20 mouse cellular contexts compared by ENCODE assay signal in the genomic region with DNA sequence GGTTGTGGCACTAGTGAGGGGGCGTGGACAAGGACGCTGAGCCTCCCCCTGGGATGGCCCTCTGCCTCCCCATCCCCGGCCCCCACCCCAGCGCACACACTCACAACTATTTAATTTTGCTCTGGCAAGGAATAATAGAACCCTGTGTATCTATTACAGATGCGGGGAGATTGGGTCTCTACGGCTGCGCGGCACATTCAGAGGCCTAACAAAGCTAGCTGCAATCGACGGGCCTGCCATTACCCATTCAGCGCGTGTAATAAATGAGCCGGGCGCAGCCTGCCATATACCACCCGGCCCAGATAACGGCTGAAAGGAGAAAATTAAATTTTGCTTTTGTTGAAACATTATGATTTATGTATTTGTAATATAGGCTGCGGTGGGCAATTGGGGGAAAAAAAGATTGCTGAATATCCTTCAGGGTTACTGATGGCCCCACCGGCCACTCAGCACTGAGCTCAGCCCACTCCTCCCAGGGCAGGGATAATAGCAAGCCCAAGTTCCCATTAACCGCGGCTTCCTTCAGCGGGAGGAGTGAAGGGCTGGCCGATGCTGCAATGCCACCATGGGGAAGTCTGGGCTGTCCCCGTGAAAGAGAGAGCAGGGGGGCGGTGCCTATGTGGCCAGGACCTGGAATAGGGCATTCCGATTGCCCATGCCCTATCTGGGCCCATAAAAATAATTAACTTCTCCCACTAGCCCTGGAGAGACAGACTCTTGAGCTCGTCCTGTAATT. TPM values are rescaled to one million over a fixed set of nuclear protein-coding genes. Genes with fewer than 3 reads are reported as not detected.
A peak's percentile ranks its signal among the peaks of the same experiment; 100 is the strongest.
DNase-seq lines count a peak whose midpoint lies in the region; ATAC-seq and TF ChIP-seq lines count a peak whose summit lies in the region.
"Had no signal": no experiment of that assay in that cellular context is flagged by ENCODE, and none has a peak within 500 bp of the region (broad histone marks: within the 10 kb centered on the region; RNA-seq: fewer than 3 reads in every experiment).

No protein-coding gene starts in this region.

- no peak for ATAC-seq in limb, embryonic 11.5 days (ENCODE audit: insufficient number of reproducible peaks, low FRiP score, low TSS enrichment, low read depth)
- peak; percentile 48; the same call in 1 of the 2 replicates for ATAC-seq in forebrain, postnatal 0 days
- peak; percentile 53; the same call in 1 of the 2 replicates for ATAC-seq in hindbrain, postnatal 0 days
- peak; percentile 75 for ATAC-seq in neural tube, embryonic 12.5 days (ENCODE audit: low FRiP score, low read depth)

- no peak overlapping the region for H3K4me3 ChIP-seq in limb, embryonic 11.5 days (ENCODE audit: low read depth, low read length)
- no peak overlapping the region for H3K4me3 ChIP-seq in limb, embryonic 10.5 days
- no peak overlapping the region for H3K4me3 ChIP-seq in forebrain, postnatal 0 days (ENCODE audit: low read depth, low read length)
- no peak overlapping the region for H3K4me3 ChIP-seq in hindbrain, postnatal 0 days (ENCODE audit: low read length)
- no peak overlapping the region for H3K4me3 ChIP-seq in neural tube, embryonic 12.5 days
- H3K4me3 ChIP-seq: gastrocnemius, adult 2 months; limb, embryonic 12.5 days; liver, embryonic 15.5 days had no signal

- no peak for DNase-seq in limb, embryonic 11.5 days (ENCODE audit: low spot score)
- no peak for DNase-seq in limb, embryonic 10.5 days (ENCODE audit: low spot score)
- DNase-seq in forebrain, postnatal 0 days = no peak
- DNase-seq in hindbrain, postnatal 0 days (ENCODE audit: low spot score) = peak; percentile 29
- no peak for DNase-seq in left cerebral cortex, postnatal 10 days (ENCODE audit: extremely low spot score in 1 of 2, low spot score in 2 of 2)
- DNase-seq in cerebellum, adult 8-10 months = no peak
- DNase-seq in embryo, embryonic 9.5 days (ENCODE audit: extremely low spot score) = no peak
- DNase-seq: gastrocnemius, adult 2 months; right cerebral cortex, postnatal 4 days; thymus, postnatal 36 days had no signal

- 55% methylated on average over 26 of the region's 26 CpGs for WGBS in limb, embryonic 11.5 days
- WGBS in limb, embryonic 10.5 days = 58% methylated on average over 26 of the region's 26 CpGs
- 47% methylated on average over 26 of the region's 26 CpGs for WGBS in forebrain, postnatal 0 days
- 50% methylated on average over 26 of the region's 26 CpGs for WGBS in hindbrain, postnatal 0 days
- 23% methylated on average over 26 of the region's 26 CpGs for WGBS in neural tube, embryonic 12.5 days

- no peaks in the 10 kb centered on the region for H3K36me3 ChIP-seq in limb, embryonic 11.5 days (ENCODE audit: control insufficient read depth, insufficient read depth, low read length)
- no peaks in the 10 kb centered on the region for H3K36me3 ChIP-seq in limb, embryonic 10.5 days
- no peaks in the 10 kb centered on the region for H3K36me3 ChIP-seq in forebrain, postnatal 0 days (ENCODE audit: insufficient read depth)
- no peaks in the 10 kb centered on the region for H3K36me3 ChIP-seq in hindbrain, postnatal 0 days (ENCODE audit: insufficient read depth, low read length)
- no peaks in the 10 kb centered on the region for H3K36me3 ChIP-seq in neural tube, embryonic 12.5 days
- H3K36me3 ChIP-seq: limb, embryonic 12.5 days; liver, embryonic 15.5 days had no signal

- H3K9ac ChIP-seq in limb, embryonic 11.5 days (ENCODE audit: low read length) = 0 out of 2 replicates have a peak overlapping the region, but pooled peaks have one; percentile 3
- no peak overlapping the region for H3K9ac ChIP-seq in forebrain, postnatal 0 days
- no peak overlapping the region for H3K9ac ChIP-seq in hindbrain, postnatal 0 days (replicated peaks; ENCODE audit: low read length)
- H3K9ac ChIP-seq in neural tube, embryonic 12.5 days = no peak overlapping the region
- H3K9ac ChIP-seq: limb, embryonic 12.5 days; liver, embryonic 15.5 days had no signal

- intact Hi-C loops in left cerebral cortex, postnatal 10 days (cut with DNase I) = no loop called here

- no peak overlapping the region for H3K27ac ChIP-seq in limb, embryonic 11.5 days (replicated peaks; ENCODE audit: low read depth, low read length)
- no peak overlapping the region for H3K27ac ChIP-seq in limb, embryonic 10.5 days
- no peak overlapping the region for H3K27ac ChIP-seq in forebrain, postnatal 0 days (ENCODE audit: low read depth, low read length)
- H3K27ac ChIP-seq in hindbrain, postnatal 0 days = no peak overlapping the region
- no peak overlapping the region for H3K27ac ChIP-seq in neural tube, embryonic 12.5 days
- H3K27ac ChIP-seq: gastrocnemius, adult 2 months; kidney, postnatal 0 days; limb, embryonic 12.5 days; liver, embryonic 15.5 days had no signal

- no peaks in the 10 kb centered on the region for H3K9me3 ChIP-seq in limb, embryonic 11.5 days (ENCODE audit: control insufficient read depth, low read length)
- no peaks in the 10 kb centered on the region for H3K9me3 ChIP-seq in limb, embryonic 10.5 days (replicated peaks)
- no peaks in the 10 kb centered on the region for H3K9me3 ChIP-seq in forebrain, postnatal 0 days (ENCODE audit: low read length)
- H3K9me3 ChIP-seq in hindbrain, postnatal 0 days (ENCODE audit: low read length) = no peaks in the 10 kb centered on the region
- 0 out of 2 replicates have a peak, but pooled peaks cover 5% of the 10 kb centered on the region for H3K9me3 ChIP-seq in neural tube, embryonic 12.5 days
- H3K9me3 ChIP-seq: limb, embryonic 12.5 days; liver, embryonic 15.5 days had no signal

- 0 out of 2 replicates have a peak, but pooled peaks cover 2% of the 10 kb centered on the region for H3K27me3 ChIP-seq in limb, embryonic 11.5 days (ENCODE audit: control insufficient read depth, insufficient read depth, low read length)
- peaks cover 56% of the 10 kb centered on the region for H3K27me3 ChIP-seq in limb, embryonic 10.5 days (ENCODE audit: low read depth, poor library complexity, severe bottlenecking)
- H3K27me3 ChIP-seq in forebrain, postnatal 0 days (ENCODE audit: insufficient read depth, low read length) = no peaks in the 10 kb centered on the region
- no peaks in the 10 kb centered on the region for H3K27me3 ChIP-seq in hindbrain, postnatal 0 days (ENCODE audit: insufficient read depth, low read length)
- H3K27me3 ChIP-seq in neural tube, embryonic 12.5 days (replicated peaks) = peaks cover 7% of the 10 kb centered on the region; the same call in 1 of the 2 replicates
- H3K27me3 ChIP-seq: liver, embryonic 15.5 days had no signal

- TF ChIP-seq CTCF in forebrain, postnatal 0 days (IDR thresholded peaks at IDR 0.05; ENCODE audit: low read depth) = no peak
- no peak for TF ChIP-seq CTCF in hindbrain, postnatal 0 days (IDR thresholded peaks at IDR 0.05; ENCODE audit: low read depth)

- 0 out of 2 replicates have a peak, but pooled peaks cover 3% of the 10 kb centered on the region for H3K4me1 ChIP-seq in limb, embryonic 11.5 days (ENCODE audit: control insufficient read depth, insufficient read depth, low read length)
- peaks cover 24% of the 10 kb centered on the region for H3K4me1 ChIP-seq in limb, embryonic 10.5 days
- H3K4me1 ChIP-seq in forebrain, postnatal 0 days (ENCODE audit: insufficient read depth) = no peaks in the 10 kb centered on the region
- H3K4me1 ChIP-seq in hindbrain, postnatal 0 days (ENCODE audit: insufficient read depth, low read length) = no peaks in the 10 kb centered on the region
- H3K4me1 ChIP-seq in neural tube, embryonic 12.5 days = peaks cover 18% of the 10 kb centered on the region
- H3K4me1 ChIP-seq: limb, embryonic 12.5 days; liver, embryonic 15.5 days had no signal

- no peak overlapping the region for H3K4me2 ChIP-seq in limb, embryonic 11.5 days (ENCODE audit: low read depth, severe bottlenecking)
- H3K4me2 ChIP-seq in forebrain, postnatal 0 days (ENCODE audit: low read depth) = no peak overlapping the region
- H3K4me2 ChIP-seq in hindbrain, postnatal 0 days (ENCODE audit: low read depth, low read length) = no peak overlapping the region
- H3K4me2 ChIP-seq in neural tube, embryonic 12.5 days (replicated peaks) = peak overlapping the region; percentile 38
- H3K4me2 ChIP-seq: limb, embryonic 12.5 days; liver, embryonic 15.5 days had no signal

RNA-seq across cellular contexts. Expression of gene Nkx1-1, which starts 47.0 kb away (rescaled TPM):
- not detected in 2 replicates for polyA plus RNA-seq in limb, embryonic 11.5 days (2014; fragmentation: Nextera tagmentation; extraction: Ambion mirVana)
- not detected in 2 replicates for polyA plus RNA-seq in limb, embryonic 10.5 days (2016; fragmentation: Nextera tagmentation; extraction: Ambion mirVana)
- not detected in 2 replicates for total RNA-seq in forebrain, postnatal 0 days (2014; rRNA removed)
- not detected in 2 replicates for polyA plus RNA-seq in forebrain, postnatal 0 days (2015; fragmentation: Nextera tagmentation; extraction: Ambion mirVana)
- total RNA-seq in hindbrain, postnatal 0 days (2014; rRNA removed) = 6.5 and 7.8 TPM in 2 replicates
- polyA plus RNA-seq in hindbrain, postnatal 0 days (2015; fragmentation: Nextera tagmentation; extraction: Ambion mirVana) = 0.35 and 0.39 TPM in 2 replicates
- polyA plus RNA-seq in neural tube, embryonic 12.5 days (2016; fragmentation: Nextera tagmentation; extraction: Ambion mirVana) = 2.2 and 2.8 TPM in 2 replicates
- not detected for total RNA-seq in left cerebral cortex, postnatal 10 days (2021)
- total RNA-seq: adrenal gland, postnatal 4 days; gastrocnemius, adult 2 months; heart, adult 8-10 months; heart, postnatal 25 days; layer of hippocampus, postnatal 10 days; MEL had no signal
- polyA plus RNA-seq: cortical plate, adult 2 months; kidney, postnatal 0 days; limb, embryonic 12.5 days; liver, embryonic 15.5 days had no signal
